Mouse (Mus musculus) liver, embryonic 14.5 days (tissue): ENCODE results near the gene Spryd3.

Experiments used
- CTCF ChIP-seq: IDR thresholded peaks from 2 replicates; pipeline ENCODE4 v1.5.1; 2016; ENCODE audit warnings: antibody characterized with exemption, low read depth, control low read depth
- EP300 ChIP-seq: IDR thresholded peaks from 2 replicates; pipeline ENCODE4 v1.6.1; 2016; ENCODE audit warnings: antibody characterized with exemption, low read depth

DNA sequence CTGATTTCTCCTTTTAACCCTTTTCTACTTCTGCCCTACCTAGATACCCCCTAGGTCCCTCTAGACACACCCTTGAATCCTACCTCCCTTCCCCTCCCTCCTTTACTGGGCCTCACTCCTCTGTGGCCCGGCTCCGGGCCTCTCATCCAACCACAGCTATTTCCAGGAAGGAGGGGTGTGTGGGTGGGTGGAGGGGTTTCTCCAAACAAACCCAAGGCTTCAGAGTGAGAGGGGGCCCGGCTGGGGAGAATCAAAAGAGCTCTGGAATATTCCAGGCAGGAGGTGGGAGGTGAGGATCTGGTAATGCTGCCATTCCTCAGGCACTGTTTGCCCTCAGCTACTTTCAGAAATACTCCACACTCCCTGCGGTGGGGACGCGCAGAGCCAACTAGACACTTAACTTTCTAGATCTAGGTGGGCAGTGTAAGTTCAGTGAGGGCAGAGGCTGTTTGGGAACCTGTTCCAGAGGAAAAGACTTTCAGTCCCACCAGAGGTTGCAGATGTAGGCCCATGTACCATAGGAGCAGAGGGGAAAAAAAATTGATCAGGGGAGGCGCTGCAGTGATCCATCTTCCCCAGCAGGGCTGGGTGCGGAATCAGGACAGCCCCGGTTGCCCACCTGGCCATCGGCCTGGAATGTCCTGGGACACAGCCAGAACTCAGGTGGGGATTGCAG is 34.9 kb downstream of the Spryd3 start:
- no peak for TF ChIP-seq CTCF
- TF ChIP-seq EP300, result no peak
